Mouse (Mus musculus) erythroblast, embryonic 14.5 days (primary cell): Measurements from ENCODE around the gene Arpc3.

Source experiments
- GATA1 ChIP-seq: IDR thresholded peaks from 2 replicates; pipeline ENCODE4 v1.6.1; 2012; ENCODE audit warnings: low read length, inconsistent platforms, mixed read lengths
- TAL1 ChIP-seq: IDR thresholded peaks from 3 replicates; pipeline ENCODE4 v1.6.1; 2012; ENCODE audit warnings: low read length, inconsistent platforms, mixed read lengths

- no peak for TF ChIP-seq TAL1
- no peak for TF ChIP-seq GATA1
Observed at GRCm38 (mm10) chr5:122403362-122403761, 11.7 kb downstream of the Arpc3 start.
